Mouse (Mus musculus): Measurements from ENCODE around the gene Cnot2. TPM values are rescaled to one million over a fixed set of nuclear protein-coding genes. Genes with fewer than 3 reads are reported as not detected.
A peak's percentile ranks its signal among the peaks of the same experiment; 100 is the strongest.
"Not testable (repeated sequence)": the region's sequence is repeated elsewhere in the genome, so short reads cannot be mapped to it uniquely, and the experiment has no call there.

Gene Cnot2
- polyA plus RNA-seq (2014; fragmentation: Nextera tagmentation; extraction: Ambion mirVana), result 127 and 148 TPM in 2 replicates

DNA sequence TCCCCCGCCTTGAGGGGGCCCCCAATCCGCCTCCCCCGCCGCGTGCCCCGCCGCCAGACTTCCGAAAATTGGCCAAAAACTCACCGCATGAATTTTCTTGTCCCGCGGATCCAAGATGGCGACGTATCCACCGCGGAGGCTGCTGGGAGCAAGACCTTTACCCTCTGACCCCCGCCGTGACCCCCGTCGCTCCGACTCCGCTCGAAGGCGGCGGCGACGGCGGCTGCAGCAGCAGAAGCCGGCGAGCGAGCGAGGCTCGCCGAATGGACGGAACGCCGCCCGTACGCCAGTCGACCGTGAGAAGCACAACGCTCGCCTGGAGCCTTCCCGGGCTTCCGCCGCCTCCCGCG, at the start of gene Cnot2:
Cnot2 (minus strand) TSS at position 143 of the 350 bp plus-strand sequence.
- no peaks in the 10 kb centered on the region for H3K27me3 ChIP-seq (replicated peaks; ENCODE audit: control insufficient read depth, insufficient read depth, low read length)
- DNase-seq (ENCODE audit: low spot score), result peak; percentile 93
- H3K4me2 ChIP-seq (ENCODE audit: low read length), result peak within 1 kb of the TSS; percentile 71
- peak within 1 kb of the TSS; percentile 99 for H3K27ac ChIP-seq (ENCODE audit: low read depth, low read length)
- under 1% methylated on average over 46 of the region's 47 CpGs for WGBS
- H3K9me3 ChIP-seq (replicated peaks; ENCODE audit: control insufficient read depth, low read length), result no peaks in the 10 kb centered on the region
- ATAC-seq, result peak; percentile 86
- peaks cover 17% of the 10 kb centered on the region for H3K4me1 ChIP-seq (ENCODE audit: control insufficient read depth, insufficient read depth, low read length)
- H3K36me3 ChIP-seq (ENCODE audit: control insufficient read depth, insufficient read depth, low read length), result peaks cover 4% of the 10 kb centered on the region; the same call in 1 of the 2 replicates
- peak within 1 kb of the TSS; percentile 93 for H3K4me3 ChIP-seq (ENCODE audit: low read depth, low read length)
- H3K9ac ChIP-seq (ENCODE audit: low read length), result peak within 1 kb of the TSS; percentile 95

- H3K4me3 ChIP-seq (ENCODE audit: low read depth, low read length), result no peak overlapping the region
- 84% methylated on average over 5 of the region's 5 CpGs for WGBS
- no peak overlapping the region for H3K9ac ChIP-seq (ENCODE audit: low read length)
- DNase-seq (ENCODE audit: low spot score) (no peak), ATAC-seq (no peak)
- no peaks in the 10 kb centered on the region for H3K4me1 ChIP-seq (ENCODE audit: control insufficient read depth, insufficient read depth, low read length)
- no peak overlapping the region for H3K4me2 ChIP-seq (ENCODE audit: low read length)
- no peaks in the 10 kb centered on the region for H3K27me3 ChIP-seq (replicated peaks; ENCODE audit: control insufficient read depth, insufficient read depth, low read length)
- H3K9me3 ChIP-seq (replicated peaks; ENCODE audit: control insufficient read depth, low read length), result no peaks in the 10 kb centered on the region
- H3K36me3 ChIP-seq (ENCODE audit: control insufficient read depth, insufficient read depth, low read length), result no peaks in the 10 kb centered on the region
- H3K27ac ChIP-seq (ENCODE audit: low read depth, low read length), result no peak overlapping the region
Observed at GRCm38 (mm10) chr10:116628926-116629325, 47.6 kb upstream of the Cnot2 start.

DNA sequence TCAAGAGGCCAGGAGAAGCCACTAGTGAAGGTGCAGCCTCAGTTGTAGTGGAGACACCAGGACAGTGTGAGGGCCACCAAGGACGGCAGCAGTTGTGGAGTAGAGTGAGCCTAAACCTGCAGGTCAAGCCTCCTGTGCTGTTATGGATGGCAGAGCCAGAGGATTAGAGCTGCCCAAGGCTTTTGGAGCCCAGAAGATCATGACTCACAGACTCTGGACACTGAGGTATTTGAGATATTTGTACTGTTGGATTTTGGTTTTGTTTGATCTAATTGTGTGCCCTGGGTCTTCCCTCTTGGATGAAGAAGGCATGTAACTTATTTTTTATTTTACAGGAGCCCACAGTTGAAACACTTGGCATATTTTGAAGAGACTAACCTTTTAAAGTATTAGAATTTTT, 44.7 kb upstream of the Cnot2 start:
- no peak overlapping the region for H3K27ac ChIP-seq (ENCODE audit: low read depth, low read length)
- peaks cover 4% of the 10 kb centered on the region; the same call in 1 of the 2 replicates for H3K9me3 ChIP-seq (replicated peaks; ENCODE audit: control insufficient read depth, low read length)
- H3K9ac ChIP-seq (ENCODE audit: low read length), result no peak overlapping the region
- H3K4me1 ChIP-seq (ENCODE audit: control insufficient read depth, insufficient read depth, low read length), result no peaks in the 10 kb centered on the region
- ATAC-seq (no peak), DNase-seq (ENCODE audit: low spot score) (no peak)
- H3K4me2 ChIP-seq (ENCODE audit: low read length), result no peak overlapping the region
- 90% methylated on average over 1 of the region's 1 CpGs for WGBS
- no peaks in the 10 kb centered on the region for H3K36me3 ChIP-seq (ENCODE audit: control insufficient read depth, insufficient read depth, low read length)
- no peak overlapping the region for H3K4me3 ChIP-seq (ENCODE audit: low read depth, low read length)
- no peaks in the 10 kb centered on the region for H3K27me3 ChIP-seq (replicated peaks; ENCODE audit: control insufficient read depth, insufficient read depth, low read length)

DNA sequence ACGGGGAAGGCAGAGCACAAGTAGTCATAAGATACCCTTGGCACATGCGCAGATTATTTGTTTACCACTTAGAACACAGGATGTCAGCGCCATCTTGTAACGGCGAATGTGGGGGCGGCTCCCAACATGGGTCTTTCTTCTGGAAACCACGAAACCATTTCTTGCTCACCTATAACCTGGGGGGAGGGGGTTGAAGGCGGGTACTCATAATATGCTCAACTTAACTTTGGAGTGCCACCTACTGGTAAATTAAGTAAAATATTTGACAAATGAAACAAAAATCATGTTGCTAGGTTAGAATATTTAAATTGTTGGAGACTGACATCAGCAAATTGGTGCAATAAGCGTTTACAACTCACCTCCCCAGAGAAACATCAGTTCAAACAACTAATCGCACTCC, 31.9 kb upstream of the Cnot2 start:
- H3K9me3 ChIP-seq (replicated peaks; ENCODE audit: control insufficient read depth, low read length); ATAC-seq; H3K27me3 ChIP-seq (replicated peaks; ENCODE audit: control insufficient read depth, insufficient read depth, low read length); H3K9ac ChIP-seq (ENCODE audit: low read length); H3K4me3 ChIP-seq (ENCODE audit: low read depth, low read length); H3K4me2 ChIP-seq (ENCODE audit: low read length); H3K4me1 ChIP-seq (ENCODE audit: control insufficient read depth, insufficient read depth, low read length); H3K27ac ChIP-seq (ENCODE audit: low read depth, low read length); DNase-seq (ENCODE audit: low spot score); H3K36me3 ChIP-seq (ENCODE audit: control insufficient read depth, insufficient read depth, low read length): not testable (repeated sequence)
- 90% methylated on average over 9 of the region's 10 CpGs for WGBS

DNA sequence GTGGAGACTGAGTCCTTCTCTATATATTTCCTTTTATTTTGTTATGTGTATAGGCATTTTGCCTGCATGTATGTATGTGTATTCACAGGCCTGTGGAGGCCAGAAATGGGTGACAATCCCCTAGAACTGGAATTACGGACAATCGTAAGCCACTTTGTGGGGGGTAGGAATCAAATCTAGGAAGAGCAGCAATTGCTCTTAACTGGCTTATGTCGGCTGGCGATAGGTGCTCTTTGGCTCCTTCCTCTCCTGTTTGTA, 23.5 kb upstream of the Cnot2 start:
- WGBS, result 97% methylated on average over 4 of the region's 4 CpGs
- Histone ChIP-seq H3K4me2 (ENCODE audit: low read length) (no peak overlapping the region), H3K9me3 (replicated peaks; ENCODE audit: control insufficient read depth, low read length) (no peaks in the 10 kb centered on the region), H3K4me1 (ENCODE audit: control insufficient read depth, insufficient read depth, low read length) (no peaks in the 10 kb centered on the region), H3K27me3 (replicated peaks; ENCODE audit: control insufficient read depth, insufficient read depth, low read length) (no peaks in the 10 kb centered on the region), H3K36me3 (ENCODE audit: control insufficient read depth, insufficient read depth, low read length) (no peaks in the 10 kb centered on the region), H3K9ac (ENCODE audit: low read length) (no peak overlapping the region), H3K4me3 (ENCODE audit: low read depth, low read length) (no peak overlapping the region), H3K27ac (ENCODE audit: low read depth, low read length) (no peak overlapping the region)
- no peak for ATAC-seq
- DNase-seq (ENCODE audit: low spot score), result no peak

DNA sequence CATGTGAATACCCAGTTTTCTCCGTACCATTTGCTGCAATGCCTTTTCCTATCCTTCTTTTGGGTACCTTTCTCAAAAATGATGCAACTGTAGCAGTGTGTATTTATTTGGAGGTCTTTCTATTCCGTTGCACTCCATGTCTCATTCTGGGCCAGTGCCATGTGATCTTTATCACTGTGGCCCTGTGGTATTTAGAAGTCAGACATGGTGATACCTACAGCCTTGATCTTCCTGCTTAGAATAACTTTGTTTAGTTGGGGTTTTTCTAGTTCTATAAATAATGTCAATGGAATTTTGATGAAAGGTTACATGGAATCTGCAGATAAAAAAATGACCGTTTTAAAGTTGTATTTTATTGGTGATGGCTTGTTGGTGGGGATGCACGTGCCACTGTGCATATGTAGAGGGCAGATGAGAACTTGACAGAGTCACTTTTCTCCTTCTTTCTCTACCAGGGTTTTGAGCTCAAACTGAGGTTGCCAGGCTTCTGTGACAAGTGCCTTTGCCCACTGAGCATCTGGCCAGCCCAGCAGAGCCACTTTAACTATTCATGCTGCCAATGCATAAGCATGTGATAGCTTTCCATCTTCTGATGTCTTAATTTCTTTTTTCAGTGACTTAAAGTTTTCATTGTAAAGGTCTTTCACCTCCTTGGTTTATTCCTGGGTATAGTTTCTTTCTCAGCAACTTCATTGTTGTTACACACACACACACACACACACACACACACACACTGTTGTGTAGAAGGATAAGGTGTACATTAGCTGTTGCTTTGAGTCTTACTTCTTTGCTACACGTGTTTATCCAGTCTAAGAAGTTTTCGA, 23.0 kb upstream of the Cnot2 start:
- DNase-seq (ENCODE audit: low spot score), result no peak
- no peak overlapping the region for H3K27ac ChIP-seq (ENCODE audit: low read depth, low read length)
- H3K4me3 ChIP-seq (ENCODE audit: low read depth, low read length), result no peak overlapping the region
- H3K36me3 ChIP-seq (ENCODE audit: control insufficient read depth, insufficient read depth, low read length), result no peaks in the 10 kb centered on the region
- H3K9me3 ChIP-seq (replicated peaks; ENCODE audit: control insufficient read depth, low read length), result no peaks in the 10 kb centered on the region
- no peak for ATAC-seq
- H3K27me3 ChIP-seq (replicated peaks; ENCODE audit: control insufficient read depth, insufficient read depth, low read length), result no peaks in the 10 kb centered on the region
- H3K4me1 ChIP-seq (ENCODE audit: control insufficient read depth, insufficient read depth, low read length), result no peaks in the 10 kb centered on the region
- no peak overlapping the region for H3K4me2 ChIP-seq (ENCODE audit: low read length)
- H3K9ac ChIP-seq (ENCODE audit: low read length), result no peak overlapping the region
- 91% methylated on average over 6 of the region's 6 CpGs for WGBS

DNA sequence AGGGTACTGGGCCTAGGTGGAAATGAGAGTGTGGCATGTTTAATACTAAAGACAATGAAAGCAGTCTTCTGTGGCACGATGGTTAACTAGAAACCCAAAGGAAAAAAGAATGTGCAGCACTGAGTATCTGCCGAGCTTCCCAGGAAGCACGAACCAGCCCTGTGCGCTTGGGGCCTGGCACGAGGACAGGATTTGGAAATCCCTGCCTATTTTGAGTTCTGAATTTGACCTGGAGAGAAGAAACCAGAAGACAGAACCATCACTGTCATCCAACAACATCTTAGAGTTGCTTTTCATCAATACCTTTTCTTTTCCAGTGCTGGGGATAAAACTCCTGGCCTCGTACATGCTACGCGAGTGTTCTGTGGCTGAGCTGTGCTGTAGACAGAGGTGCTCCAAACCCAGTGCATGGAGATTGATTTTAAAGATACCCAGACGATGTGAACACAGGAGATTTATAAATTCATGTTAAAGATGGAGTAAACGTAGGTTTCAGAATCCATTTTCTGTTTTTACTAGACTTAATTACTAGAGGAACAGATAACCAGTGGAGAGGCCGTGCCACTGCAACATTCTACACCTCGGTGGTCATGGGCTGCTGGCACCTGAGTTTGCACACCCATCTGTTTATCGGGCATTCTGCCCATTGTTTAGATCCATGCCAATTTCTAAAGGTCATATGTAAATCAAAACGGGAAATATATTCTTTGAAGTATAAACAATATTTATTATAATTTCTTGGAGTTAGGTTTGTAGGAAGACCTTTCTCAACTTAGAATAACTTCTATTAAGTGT, 17.9 kb upstream of the Cnot2 start:
- Histone ChIP-seq H3K27me3 (replicated peaks; ENCODE audit: control insufficient read depth, insufficient read depth, low read length) (no peaks in the 10 kb centered on the region), H3K9ac (ENCODE audit: low read length) (no peak overlapping the region), H3K4me3 (ENCODE audit: low read depth, low read length) (no peak overlapping the region), H3K27ac (ENCODE audit: low read depth, low read length) (no peak overlapping the region), H3K4me2 (ENCODE audit: low read length) (no peak overlapping the region), H3K9me3 (replicated peaks; ENCODE audit: control insufficient read depth, low read length) (no peaks in the 10 kb centered on the region), H3K4me1 (ENCODE audit: control insufficient read depth, insufficient read depth, low read length) (no peaks in the 10 kb centered on the region), H3K36me3 (ENCODE audit: control insufficient read depth, insufficient read depth, low read length) (no peaks in the 10 kb centered on the region)
- DNase-seq (ENCODE audit: low spot score) (no peak), ATAC-seq (no peak)
- WGBS, result 90% methylated on average over 14 of the region's 14 CpGs

- no peaks in the 10 kb centered on the region for H3K27me3 ChIP-seq (replicated peaks; ENCODE audit: control insufficient read depth, insufficient read depth, low read length)
- ATAC-seq, result no peak
- WGBS, result 32% methylated on average over 6 of the region's 6 CpGs
- no peaks in the 10 kb centered on the region for H3K9me3 ChIP-seq (replicated peaks; ENCODE audit: control insufficient read depth, low read length)
- no peak overlapping the region for H3K27ac ChIP-seq (ENCODE audit: low read depth, low read length)
- peak overlapping the region; percentile 95; the same call in 1 of the 2 replicates for H3K9ac ChIP-seq (ENCODE audit: low read length)
- peak overlapping the region; percentile 71 for H3K4me2 ChIP-seq (ENCODE audit: low read length)
- H3K4me1 ChIP-seq (ENCODE audit: control insufficient read depth, insufficient read depth, low read length), result peaks cover 17% of the 10 kb centered on the region
- H3K36me3 ChIP-seq (ENCODE audit: control insufficient read depth, insufficient read depth, low read length), result peaks cover 6% of the 10 kb centered on the region
- H3K4me3 ChIP-seq (ENCODE audit: low read depth, low read length), result peak overlapping the region; percentile 93
- no peak for DNase-seq (ENCODE audit: low spot score)
Observed at GRCm38 (mm10) chr10:116582738-116583137, 1.4 kb upstream of the Cnot2 start.
